Mouse (Mus musculus) lung, postnatal 0 days (tissue): ENCODE measurements around the gene Serinc2.

Experiments
- CTCF ChIP-seq: IDR thresholded peaks from 2 replicates; pipeline ENCODE4 v1.5.1; 2016; ENCODE audit warnings: antibody characterized with exemption, mild to moderate bottlenecking
- EP300 ChIP-seq: IDR thresholded peaks from 2 replicates; pipeline ENCODE4 v1.6.1; 2016; ENCODE audit warnings: antibody characterized with exemption, mild to moderate bottlenecking, control low read depth

DNA sequence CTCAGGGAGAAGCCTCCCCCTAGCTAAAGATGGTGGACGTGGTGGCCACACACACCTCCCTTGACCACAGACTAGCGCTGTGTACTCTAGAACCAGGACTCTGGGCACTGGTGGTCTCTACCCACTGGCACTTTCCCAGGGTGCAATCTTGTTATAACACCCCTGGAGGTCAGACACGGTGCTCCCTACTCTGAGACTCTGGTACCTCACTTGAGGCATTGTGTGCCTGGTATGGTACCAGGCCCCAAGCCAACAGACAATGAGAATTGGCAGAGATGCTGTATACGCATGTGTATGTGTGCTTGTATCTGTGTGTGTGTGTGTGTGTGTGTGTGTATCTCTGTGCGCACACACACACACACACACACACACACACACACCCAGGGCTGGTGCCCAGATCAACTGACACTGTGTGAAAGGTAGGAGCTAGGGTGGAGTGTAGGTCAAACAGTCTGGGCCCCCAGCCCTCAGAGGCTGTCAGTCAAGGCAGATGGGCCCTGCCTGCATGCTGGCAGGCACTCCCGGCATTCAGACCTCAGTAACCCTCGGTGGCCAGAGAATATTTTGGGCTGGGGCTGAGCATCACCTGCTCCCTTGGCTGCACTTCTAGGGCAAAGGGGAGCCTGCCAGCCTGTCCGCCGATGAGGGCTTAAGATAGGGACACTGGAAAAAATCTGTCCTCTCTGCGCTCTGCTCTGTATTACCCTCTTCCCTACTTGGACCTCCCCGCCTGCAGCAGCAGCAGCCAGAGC, 20.0 kb upstream of the Serinc2 start:
- TF ChIP-seq EP300 (no peak), CTCF (no peak)
